Mouse (Mus musculus) intestine, postnatal 0 days (tissue): ENCODE measurements at regions not wholly inside any gene's neighbourhood (a gene's known extent, or its start where the extent isn't known, plus 50 kb on each side); places are given as distances from the start of the nearest gene placed in this dataset.
A peak's percentile ranks its signal among the peaks of the same experiment; 100 is the strongest.

Experiments
- ATAC-seq: fragments of 200-750 bp; cut with Nextera tagmentation; 2 replicates; pipeline ENCODE4 v1.8.0; 2017; ENCODE audit warnings: mild to moderate bottlenecking, moderate TSS enrichment, moderate library complexity
- H3K27ac ChIP-seq: fragments of 300-500 bp; sonication (generic); 2 replicates; pipeline ENCODE4 v1.5.1; 2014; ENCODE audit warnings: mild to moderate bottlenecking, low read depth, low read length, moderate library complexity
- H3K27me3 ChIP-seq: fragments of 300-500 bp; sonication (generic); replicated peaks from 2 replicates; pipeline ENCODE4 v1.6.1; 2014; ENCODE audit warnings: low read length, mixed read lengths; ENCODE audit not compliant: control insufficient read depth, insufficient read depth
- H3K36me3 ChIP-seq: fragments of 300-500 bp; sonication (generic); 2 replicates; pipeline ENCODE4 v1.6.1; 2014; ENCODE audit warnings: mild to moderate bottlenecking, moderate library complexity; ENCODE audit not compliant: control insufficient read depth, insufficient read depth
- H3K4me1 ChIP-seq: fragments of 300-500 bp; sonication (generic); replicated peaks from 2 replicates; pipeline ENCODE4 v1.6.1; 2014; ENCODE audit warnings: antibody characterized with exemption, low read length, mixed read lengths; ENCODE audit not compliant: control insufficient read depth, insufficient read depth
- H3K4me2 ChIP-seq: fragments of 300-500 bp; sonication (generic); replicated peaks from 2 replicates; pipeline ENCODE4 v1.6.1; 2014; ENCODE audit warnings: low read depth, mild to moderate bottlenecking, moderate library complexity
- H3K4me3 ChIP-seq: fragments of 300-500 bp; sonication (generic); 2 replicates; pipeline ENCODE4 v1.5.1; 2014; ENCODE audit warnings: low read depth, low read length
- H3K9ac ChIP-seq: fragments of 300-500 bp; sonication (generic); 2 replicates; pipeline ENCODE4 v1.6.1; 2014; ENCODE audit warnings: mild to moderate bottlenecking, low read depth, low read length
- H3K9me3 ChIP-seq: fragments of 300-500 bp; sonication (generic); 2 replicates; pipeline ENCODE4 v1.6.1; 2016; ENCODE audit warnings: mixed run types; ENCODE audit not compliant: control insufficient read depth
- CTCF ChIP-seq: sonication (generic); IDR thresholded peaks from 2 replicates; pipeline ENCODE4 v1.5.1; 2016; ENCODE audit warnings: low read depth, mild to moderate bottlenecking, control low read depth, antibody characterized with exemption, moderate library complexity
- WGBS: fragments of 180-500 bp; shearing (Covaris S2); extraction: QIAGEN DNeasy Blood & Tissue Kit; methylation state at CpG from one replicate; pipeline ENCODE4 v1.1.7; 2014; 5-methylcytosine and 5-hydroxymethylcytosine counted together

DNA sequence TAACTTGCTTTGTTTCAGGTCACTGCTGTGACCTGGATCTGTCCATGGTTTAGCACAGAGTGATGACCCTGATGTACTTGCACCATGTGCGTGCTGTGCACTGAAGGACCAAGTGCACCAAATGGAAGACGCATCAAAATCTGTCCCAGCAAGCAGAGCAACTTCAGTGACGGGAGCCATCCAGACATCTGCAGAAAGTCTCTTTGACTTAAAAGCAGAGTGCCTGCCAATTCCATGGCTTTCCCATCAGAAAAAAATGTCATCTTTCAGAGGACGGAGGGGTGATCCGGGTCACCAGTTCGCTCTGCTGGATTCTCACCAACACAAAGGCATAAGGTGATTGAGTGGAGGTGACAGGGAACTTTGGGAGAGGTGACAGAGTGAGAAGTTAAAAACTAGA is 351.4 kb downstream of the Dhx35 start:
- WGBS = 87% methylated on average over 6 of the region's 6 CpGs
- TF ChIP-seq CTCF = no peak
- Histone ChIP-seq H3K9me3 (no peaks in the 10 kb centered on the region), H3K27me3 (no peaks in the 10 kb centered on the region), H3K36me3 (no peaks in the 10 kb centered on the region), H3K27ac (no peak overlapping the region), H3K4me1 (no peaks in the 10 kb centered on the region), H3K9ac (no peak overlapping the region), H3K4me3 (no peak overlapping the region), H3K4me2 (no peak overlapping the region)
- ATAC-seq = no peak

DNA sequence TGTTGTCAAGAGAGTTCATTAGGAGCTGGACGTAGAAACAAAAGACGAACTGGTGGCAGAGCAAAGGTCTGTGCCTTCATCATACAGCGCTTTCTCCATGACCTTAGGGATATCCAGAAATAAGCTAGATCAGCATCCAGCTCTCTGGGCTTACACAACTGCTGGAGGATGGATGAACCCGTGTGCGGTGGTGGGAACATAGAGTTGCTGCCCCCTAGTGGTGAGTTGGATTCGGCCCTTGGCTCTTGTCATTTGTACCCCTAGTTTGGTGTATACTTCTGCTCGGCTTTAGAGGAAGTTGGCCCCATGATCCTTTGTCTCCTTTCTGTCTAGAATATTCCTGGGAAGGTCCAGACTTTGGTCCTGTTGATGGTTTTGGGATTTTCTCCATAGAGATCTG is 369.4 kb downstream of the Dhx35 start:
- H3K9ac ChIP-seq = no peak overlapping the region
- no peak overlapping the region for H3K27ac ChIP-seq
- no peaks in the 10 kb centered on the region for H3K4me1 ChIP-seq
- H3K4me2 ChIP-seq = no peak overlapping the region
- H3K4me3 ChIP-seq = no peak overlapping the region
- peak; percentile 79 for TF ChIP-seq CTCF
- ATAC-seq = no peak
- no peaks in the 10 kb centered on the region for H3K9me3 ChIP-seq
- no peaks in the 10 kb centered on the region for H3K36me3 ChIP-seq
- 44% methylated on average over 7 of the region's 7 CpGs for WGBS
- no peaks in the 10 kb centered on the region for H3K27me3 ChIP-seq

DNA sequence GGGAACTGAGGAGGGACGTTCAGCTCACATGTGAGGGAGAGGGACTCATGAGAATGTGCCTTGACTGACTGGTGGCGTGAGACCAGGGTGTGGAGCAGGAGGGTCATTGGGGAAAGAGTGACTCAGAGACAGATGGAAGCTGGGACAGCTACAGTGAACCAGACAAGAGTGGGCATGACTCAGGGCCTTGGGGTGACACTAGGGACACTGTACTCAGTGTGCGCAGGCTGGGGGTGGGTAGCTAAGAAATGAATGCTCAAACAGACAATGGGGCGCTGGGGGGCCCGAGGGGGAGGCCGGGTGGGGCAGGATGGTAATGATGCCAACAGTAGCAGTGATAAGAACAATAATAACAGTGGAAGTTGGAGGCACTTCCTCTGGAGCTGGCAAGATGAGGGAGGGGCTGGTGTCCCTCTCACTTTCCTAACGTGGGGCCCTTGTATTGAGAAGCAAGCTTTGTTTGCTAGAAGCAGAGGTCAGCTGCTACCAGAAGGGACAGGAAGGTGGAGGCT is 374.0 kb downstream of the Dhx35 start:
- Histone ChIP-seq H3K4me3 (no peak overlapping the region), H3K4me1 (no peaks in the 10 kb centered on the region), H3K27me3 (no peaks in the 10 kb centered on the region), H3K4me2 (no peak overlapping the region), H3K27ac (no peak overlapping the region), H3K9ac (no peak overlapping the region), H3K9me3 (no peaks in the 10 kb centered on the region), H3K36me3 (no peaks in the 10 kb centered on the region)
- TF ChIP-seq CTCF = no peak
- no peak for ATAC-seq
- 52% methylated on average over 7 of the region's 7 CpGs for WGBS

DNA sequence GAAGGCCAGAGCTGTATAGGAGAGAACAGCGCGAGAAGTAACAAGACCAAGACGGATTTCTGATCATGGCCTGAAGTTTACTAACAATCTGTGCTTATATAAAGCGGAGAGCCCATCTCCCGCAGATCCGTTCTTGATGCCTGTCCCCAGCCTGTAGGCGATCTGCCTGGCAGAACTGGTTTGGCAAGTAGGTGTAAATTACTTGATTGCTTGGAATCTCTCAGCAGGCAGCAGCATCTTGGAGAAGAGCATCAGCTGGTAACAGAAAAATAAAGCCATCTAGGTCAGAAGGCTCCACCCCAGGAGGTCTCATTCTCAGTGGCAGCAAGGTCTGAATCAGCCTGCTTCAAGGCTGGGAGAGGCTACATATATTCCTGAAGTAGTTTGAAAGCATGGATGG is 401.5 kb downstream of the Dhx35 start:
- no peaks in the 10 kb centered on the region for H3K36me3 ChIP-seq
- no peak for ATAC-seq
- H3K4me1 ChIP-seq = no peaks in the 10 kb centered on the region
- no peaks in the 10 kb centered on the region for H3K27me3 ChIP-seq
- H3K9ac ChIP-seq = no peak overlapping the region
- no peak for TF ChIP-seq CTCF
- no peak overlapping the region for H3K27ac ChIP-seq
- H3K4me3 ChIP-seq = no peak overlapping the region
- WGBS = 20% methylated on average over 7 of the region's 7 CpGs
- H3K4me2 ChIP-seq = no peak overlapping the region
- no peaks in the 10 kb centered on the region for H3K9me3 ChIP-seq

DNA sequence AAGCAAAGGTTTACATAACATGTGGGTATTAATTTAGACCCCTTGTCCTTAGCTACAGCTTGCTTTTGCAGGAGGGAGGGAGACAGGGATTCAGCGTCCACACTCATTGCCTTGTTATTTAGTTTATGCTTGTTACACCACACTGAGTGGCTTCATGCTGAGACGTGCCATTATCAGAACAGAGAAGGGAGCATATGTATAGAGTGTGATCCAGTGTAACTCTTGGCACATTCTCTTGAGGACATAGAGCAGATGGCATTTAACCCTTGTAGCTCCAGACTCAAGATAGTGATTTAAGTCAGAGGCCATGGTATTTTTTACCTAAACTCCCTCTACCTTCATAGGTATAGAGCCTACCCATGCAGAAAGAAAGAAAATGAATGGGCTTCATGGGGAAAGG is 437.7 kb downstream of the Dhx35 start:
- Histone ChIP-seq H3K4me1 (no peaks in the 10 kb centered on the region), H3K27me3 (no peaks in the 10 kb centered on the region), H3K36me3 (no peaks in the 10 kb centered on the region), H3K27ac (no peak overlapping the region), H3K4me3 (no peak overlapping the region), H3K9me3 (no peaks in the 10 kb centered on the region), H3K9ac (no peak overlapping the region), H3K4me2 (no peak overlapping the region)
- TF ChIP-seq CTCF = no peak
- ATAC-seq = no peak
- WGBS = 47% methylated on average over 2 of the region's 2 CpGs

DNA sequence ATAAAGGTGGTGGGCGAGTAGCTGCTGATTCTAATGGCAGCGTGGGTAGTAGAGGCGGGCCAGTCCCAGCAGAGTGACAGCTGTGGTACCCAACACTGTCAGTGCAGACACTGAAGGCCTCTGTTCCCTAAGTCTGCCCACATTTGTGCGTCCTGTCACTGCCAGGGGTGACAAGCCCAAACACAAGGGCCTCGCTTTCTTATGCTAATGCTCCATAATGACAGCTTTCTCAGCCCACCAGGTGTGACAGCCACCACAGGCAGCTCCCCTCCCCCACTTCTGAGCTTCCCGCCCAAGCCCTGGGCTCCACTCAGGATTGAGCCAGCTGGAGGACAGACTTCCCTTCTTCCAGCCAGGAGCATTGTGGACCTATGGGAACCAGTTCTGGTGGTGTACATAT is 440.4 kb downstream of the Dhx35 start:
- no peak for ATAC-seq
- Histone ChIP-seq H3K4me2 (no peak overlapping the region), H3K27me3 (no peaks in the 10 kb centered on the region), H3K9ac (no peak overlapping the region), H3K27ac (no peak overlapping the region), H3K4me3 (no peak overlapping the region), H3K36me3 (no peaks in the 10 kb centered on the region), H3K9me3 (no peaks in the 10 kb centered on the region), H3K4me1 (no peaks in the 10 kb centered on the region)
- no peak for TF ChIP-seq CTCF
- 37% methylated on average over 6 of the region's 6 CpGs for WGBS

DNA sequence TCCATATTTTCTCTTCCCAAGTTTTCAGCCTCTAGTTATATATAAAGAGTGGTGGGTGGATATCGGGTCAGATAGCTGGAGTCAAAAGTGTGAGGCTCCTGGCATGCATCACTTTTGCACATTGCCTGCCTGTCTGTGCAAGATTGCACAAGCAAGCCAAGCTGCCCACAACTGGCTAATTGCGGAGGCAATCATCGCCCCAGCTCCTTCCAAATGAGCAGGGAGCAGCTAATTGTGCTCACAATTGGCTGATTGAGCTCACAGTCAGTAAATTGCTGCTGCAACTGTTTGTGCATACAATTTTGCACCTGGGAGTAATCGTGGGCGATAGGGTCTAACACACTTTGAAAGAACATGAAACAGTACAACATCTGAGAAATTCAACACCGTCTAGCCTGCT is 455.5 kb downstream of the Dhx35 start:
- Histone ChIP-seq H3K4me1 (no peaks in the 10 kb centered on the region), H3K36me3 (no peaks in the 10 kb centered on the region), H3K9ac (no peak overlapping the region), H3K9me3 (no peaks in the 10 kb centered on the region), H3K27me3 (no peaks in the 10 kb centered on the region), H3K27ac (no peak overlapping the region), H3K4me3 (no peak overlapping the region), H3K4me2 (no peak overlapping the region)
- 83% methylated on average over 6 of the region's 6 CpGs for WGBS
- no peak for TF ChIP-seq CTCF
- no peak for ATAC-seq
